Mouse (Mus musculus) cerebral cortex, adult 2 months (tissue): Measurements from ENCODE around the gene Dnajb7.

Experiments used
- WGBS: fragments of 180-500 bp; shearing (Covaris S2); methylation state at CpG from one replicate; pipeline ENCODE4 v1.1.7; 2018; 5-methylcytosine and 5-hydroxymethylcytosine counted together

Gene Dnajb7

DNA sequence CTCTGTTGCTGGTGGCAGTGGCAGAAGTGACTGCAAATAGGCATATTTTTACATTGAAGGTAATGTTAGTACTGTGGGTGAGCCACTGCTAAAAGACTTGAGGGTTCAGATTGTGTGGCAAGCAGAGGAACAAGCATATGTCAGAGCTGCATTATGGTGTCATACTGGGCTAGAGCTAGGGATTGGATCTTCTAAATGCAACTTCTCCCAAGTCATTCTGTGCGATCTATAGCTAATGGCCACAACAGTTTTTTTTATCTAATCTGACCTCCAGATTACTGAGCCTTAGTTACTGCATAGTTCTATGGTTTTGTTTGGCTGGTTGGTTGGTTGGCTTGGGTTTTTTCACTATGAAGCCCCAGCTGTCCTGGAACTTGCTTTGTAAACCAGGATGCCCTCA, at the start of gene Dnajb7:
TSS of gene Dnajb7 (minus strand) at position 101 of the 400 bp plus-strand sequence.
- 97% methylated on average over 1 of the region's 1 CpGs for WGBS

- WGBS: 37% methylated on average over 3 of the region's 3 CpGs
Measured at GRCm38 (mm10) chr15:81448463-81448862, 40.4 kb upstream of the Dnajb7 start.

DNA sequence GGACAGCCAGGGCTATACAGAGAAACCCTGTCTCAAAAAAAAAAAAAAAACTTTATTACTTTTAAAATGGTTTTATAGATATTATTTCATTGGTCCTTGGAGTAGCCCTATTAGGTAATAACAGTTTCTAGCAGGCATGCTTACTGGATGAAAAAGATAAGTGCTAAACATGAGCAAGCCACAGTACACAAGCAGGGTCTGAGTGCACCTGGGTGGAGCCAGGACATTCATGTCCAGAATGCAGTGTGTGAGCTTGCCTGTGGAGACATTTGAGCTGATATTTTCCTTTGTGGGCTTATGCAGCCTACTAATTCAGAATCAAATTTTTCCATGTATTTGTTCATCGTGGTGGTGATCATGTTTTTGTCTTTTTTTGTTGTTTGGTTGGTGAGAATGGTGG, 30.2 kb upstream of the Dnajb7 start:
- WGBS: 95% methylated on average over 1 of the region's 1 CpGs

DNA sequence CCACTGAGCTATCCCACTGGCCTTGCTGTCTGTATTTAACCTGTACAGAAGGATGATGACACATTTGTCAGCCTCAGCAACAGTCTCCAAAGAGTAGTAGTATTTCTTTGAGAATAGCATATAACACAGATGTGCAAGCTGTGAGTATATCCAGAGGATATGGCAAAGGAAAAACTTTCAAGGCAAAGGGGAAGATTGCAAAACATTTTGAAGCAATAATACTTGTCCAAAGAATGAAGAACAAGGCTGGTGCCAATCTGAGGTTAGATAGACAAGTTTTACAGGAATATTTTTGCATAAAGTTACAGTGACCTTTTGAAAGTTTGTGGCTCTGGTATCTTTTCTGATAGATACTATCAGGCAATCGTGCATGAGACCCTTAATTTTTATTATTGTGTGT, 23.1 kb upstream of the Dnajb7 start:
- WGBS: 84% methylated on average over 1 of the region's 1 CpGs

DNA sequence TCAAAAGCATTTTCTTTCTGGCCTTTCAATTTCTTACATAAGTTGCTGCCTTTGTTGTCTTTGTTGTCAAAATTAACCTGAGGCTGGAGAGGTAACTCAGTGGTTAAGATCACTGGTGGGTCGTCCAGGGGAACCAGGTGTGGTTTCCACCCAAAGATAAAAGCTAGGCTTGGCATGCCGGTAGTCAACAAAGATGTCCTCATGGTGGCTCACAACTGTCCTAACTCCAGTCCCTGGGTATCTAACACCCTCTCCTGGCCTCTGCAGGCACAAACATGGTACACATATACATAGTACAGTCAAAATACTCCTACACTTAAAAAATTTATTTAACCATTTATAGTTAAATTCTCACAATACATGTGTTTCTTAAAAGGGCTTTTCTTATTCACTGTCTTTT, 19.8 kb upstream of the Dnajb7 start:
- WGBS: 78% methylated on average over 2 of the region's 2 CpGs

GRCm38 (mm10) chr15:81425311-81425710, 17.2 kb upstream of the Dnajb7 start:
- 93% methylated on average over 3 of the region's 3 CpGs for WGBS

GRCm38 (mm10) chr15:81422156-81422681, 14.1 kb upstream of the Dnajb7 start:
- WGBS: 50% methylated on average over 7 of the region's 7 CpGs

- WGBS: 60% methylated on average over 1 of the region's 1 CpGs
Measured at GRCm38 (mm10) chr15:81421454-81421853, 13.4 kb upstream of the Dnajb7 start.

DNA sequence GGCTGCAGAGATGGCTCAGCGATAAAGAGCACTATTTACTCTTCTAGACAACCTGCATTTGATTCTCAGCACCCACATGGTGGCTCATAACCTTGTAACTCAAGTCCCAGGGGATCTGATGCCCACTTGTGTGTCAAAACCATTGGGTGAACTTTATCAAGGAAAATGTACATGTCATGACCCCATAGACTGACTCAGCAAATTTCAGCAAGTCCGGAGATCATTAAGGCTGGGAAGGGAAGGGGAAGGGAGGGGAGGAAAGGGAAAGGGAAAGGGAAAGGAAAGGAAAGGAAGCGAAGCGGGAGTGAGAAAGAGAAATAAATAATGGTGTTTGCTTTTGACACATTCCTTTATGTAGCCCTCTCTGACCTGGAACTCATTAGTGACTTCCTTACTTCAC, 10.0 kb upstream of the Dnajb7 start:
- WGBS: 93% methylated on average over 4 of the region's 4 CpGs

DNA sequence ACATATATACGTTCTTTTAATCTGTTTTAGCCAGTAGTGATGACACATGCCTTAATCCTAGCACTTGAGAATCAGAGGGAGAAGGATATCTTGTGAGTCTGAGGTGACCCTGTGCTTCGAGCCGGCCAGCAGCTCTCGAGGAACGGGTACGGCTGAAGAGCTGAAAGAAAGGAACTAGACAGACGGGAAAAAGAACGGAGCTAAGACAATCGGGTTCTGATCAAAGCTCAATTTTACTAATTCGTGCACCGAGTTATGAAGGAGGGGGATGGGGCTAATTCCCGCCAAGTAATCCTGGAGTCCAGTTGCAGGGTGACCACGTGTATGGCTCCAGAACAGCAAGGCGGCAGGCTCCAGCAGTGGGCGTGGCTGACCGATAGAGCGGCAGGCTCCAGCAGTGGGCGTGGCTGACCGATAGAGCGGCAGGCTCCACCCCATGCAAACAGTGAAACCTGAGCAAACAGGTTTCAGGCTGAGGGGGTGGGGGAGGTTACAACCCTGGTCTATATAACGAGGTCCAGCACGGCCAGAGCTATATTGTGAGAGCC, 8.7 kb upstream of the Dnajb7 start:
- WGBS: 15% methylated on average over 22 of the region's 22 CpGs

GRCm38 (mm10) chr15:81405008-81405407, 3.1 kb downstream of the Dnajb7 start:
- 76% methylated on average over 3 of the region's 3 CpGs for WGBS

- under 1% methylated on average over 50 of the region's 50 CpGs for WGBS
Measured at GRCm38 (mm10) chr15:81399638-81400315, 8.3 kb downstream of the Dnajb7 start, which contains the start of the genes St13 and Xpnpep3. Gene St13 (minus strand): TSS chr15:81400077. Gene Xpnpep3 (plus strand): TSS chr15:81400138.

GRCm38 (mm10) chr15:81399297-81399637, 8.8 kb downstream of the Dnajb7 start:
- under 1% methylated on average over 21 of the region's 21 CpGs for WGBS

GRCm38 (mm10) chr15:81394211-81394915, 13.7 kb downstream of the Dnajb7 start:
- 64% methylated on average over 8 of the region's 8 CpGs for WGBS

GRCm38 (mm10) chr15:81386327-81386726, 21.8 kb downstream of the Dnajb7 start:
- 96% methylated on average over 5 of the region's 5 CpGs for WGBS

DNA sequence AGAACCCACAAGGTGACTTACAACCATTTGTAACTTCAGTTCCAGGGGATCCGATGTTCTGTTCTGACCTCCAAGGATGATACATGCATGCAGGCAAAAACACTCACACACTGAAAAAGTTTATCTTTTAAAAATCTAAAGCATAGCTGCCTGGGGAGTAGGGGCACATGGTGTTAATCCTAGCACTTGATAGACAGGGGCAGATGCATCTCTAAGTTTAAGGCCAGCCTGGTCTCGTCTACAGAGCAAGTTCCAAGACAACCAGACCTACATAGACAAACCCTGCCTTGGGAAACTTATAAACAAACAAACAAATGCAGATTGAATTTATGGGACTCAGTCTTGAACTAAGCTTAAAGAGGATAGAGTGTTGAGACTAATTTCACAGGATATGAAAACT, 29.3 kb downstream of the Dnajb7 start:
- 93% methylated on average over 2 of the region's 2 CpGs for WGBS

DNA sequence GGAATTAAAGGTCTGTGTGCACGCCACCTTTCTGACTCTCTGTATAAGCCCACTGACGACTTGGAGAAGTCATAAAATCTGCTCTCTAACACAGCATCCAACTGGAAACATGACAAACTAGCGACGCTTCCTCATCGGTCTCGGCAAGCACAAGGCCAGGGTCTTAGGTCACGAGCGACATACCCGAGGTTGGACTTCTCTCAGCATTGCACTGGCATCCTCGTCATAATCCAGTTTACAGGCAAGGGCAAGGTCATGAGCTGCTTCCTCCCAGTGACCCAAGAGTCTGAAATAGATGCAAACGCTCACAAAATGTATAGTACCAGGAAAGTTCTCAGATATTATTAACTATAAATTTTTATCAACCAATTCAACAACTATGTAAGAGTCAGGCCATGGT, 33.5 kb downstream of the Dnajb7 start:
- WGBS: 93% methylated on average over 11 of the region's 11 CpGs

DNA sequence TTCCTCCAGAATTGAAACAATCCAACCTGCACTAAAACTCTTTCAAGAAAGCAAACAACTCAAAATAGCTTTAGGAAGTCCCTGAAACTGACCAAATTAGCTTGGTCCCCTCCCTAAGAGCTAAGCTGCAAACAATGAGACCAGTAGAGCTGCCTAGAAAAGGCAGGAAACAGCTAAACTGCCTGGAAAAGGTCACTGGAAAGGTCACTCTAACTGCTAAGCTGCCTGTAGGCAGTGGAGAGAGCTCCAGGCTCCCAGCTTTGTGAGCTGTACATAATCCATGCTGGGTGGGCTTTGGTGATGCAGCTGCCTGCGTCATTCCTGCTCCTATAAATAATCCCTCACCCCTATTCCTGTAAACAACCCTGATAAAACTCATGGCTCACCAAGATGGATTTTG, 37.7 kb downstream of the Dnajb7 start:
- 63% methylated on average over 1 of the region's 1 CpGs for WGBS

- WGBS: 98% methylated on average over 1 of the region's 1 CpGs
Measured at GRCm38 (mm10) chr15:81368601-81369000, 39.5 kb downstream of the Dnajb7 start.

- WGBS: 71% methylated on average over 4 of the region's 4 CpGs
Measured at GRCm38 (mm10) chr15:81366241-81366640, 41.9 kb downstream of the Dnajb7 start.

GRCm38 (mm10) chr15:81365246-81365645, 42.9 kb downstream of the Dnajb7 start:
- 88% methylated on average over 8 of the region's 8 CpGs for WGBS

GRCm38 (mm10) chr15:81364271-81364670, 43.8 kb downstream of the Dnajb7 start:
- 83% methylated on average over 1 of the region's 1 CpGs for WGBS

DNA sequence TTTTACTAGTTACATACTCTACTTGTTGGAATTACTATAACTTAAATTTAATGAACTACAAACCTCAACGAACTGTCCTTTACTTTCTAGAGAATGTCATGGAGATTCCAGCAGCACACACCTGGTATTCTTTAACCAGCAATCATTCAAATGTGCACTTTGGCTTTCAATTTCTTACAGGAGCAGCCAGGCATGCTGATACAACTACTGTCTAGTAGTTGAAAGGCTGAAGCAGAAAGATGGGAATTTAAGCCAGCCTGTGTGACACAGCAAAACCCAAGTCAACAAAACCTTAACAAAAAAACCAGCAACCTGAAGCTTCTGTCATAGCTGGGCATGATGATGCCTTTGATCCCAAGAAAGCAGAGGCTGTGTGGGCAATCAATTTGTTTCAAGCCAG, 45.6 kb downstream of the Dnajb7 start:
- 90% methylated on average over 1 of the region's 1 CpGs for WGBS
